Mouse (Mus musculus): ENCODE data around the gene Ssc5d. TPM values are rescaled to one million over a fixed set of nuclear protein-coding genes. Genes with fewer than 3 reads are reported as not detected.

Gene Ssc5d
- polyA plus RNA-seq, 1 experiment from 2014 or later = 2.2 TPM

- peaks cover 6% of the 10 kb centered on the region; the same call in 1 of the 2 replicates for H3K9me3 ChIP-seq (ENCODE audit: low read depth, low read length)
- peaks cover 24% of the 10 kb centered on the region for H3K36me3 ChIP-seq (ENCODE audit: insufficient read depth)
- no peak overlapping the region for H3K9ac ChIP-seq
- no peak overlapping the region for H3K27ac ChIP-seq (ENCODE audit: low read depth)
- DNase-seq = no peak
- peaks cover 9% of the 10 kb centered on the region; the same call in 1 of the 2 replicates for H3K4me1 ChIP-seq (ENCODE audit: insufficient read depth)
- ATAC-seq (ENCODE audit: insufficient read depth) = no peak
- 0 out of 2 replicates have a peak, but pooled peaks cover 3% of the 10 kb centered on the region for H3K27me3 ChIP-seq (ENCODE audit: insufficient read depth, low read length)
- no peak for TF ChIP-seq CTCF (IDR thresholded peaks at IDR 0.05; ENCODE audit: low read depth)
- 46% methylated on average over 55 of the region's 55 CpGs for WGBS
- H3K4me2 ChIP-seq = peak overlapping the region; percentile 8; the same call in 1 of the 2 replicates
- H3K4me3 ChIP-seq (ENCODE audit: low read depth, low read length) = 0 out of 2 replicates have a peak overlapping the region, but pooled peaks have one; percentile 4
These were observed 67.9 kb downstream of the Ssc5d start for GRCm38 (mm10) chr7:4993347-4993998.

- DNase-seq (no peak), ATAC-seq (ENCODE audit: insufficient read depth) (no peak)
- TF ChIP-seq CTCF (IDR thresholded peaks at IDR 0.05; ENCODE audit: low read depth) = no peak
- H3K4me1 ChIP-seq (ENCODE audit: insufficient read depth) = peaks cover 9% of the 10 kb centered on the region; the same call in 1 of the 2 replicates
- peak overlapping the region; percentile 66; the same call in 1 of the 2 replicates for H3K4me2 ChIP-seq
- peak overlapping the region; percentile 67 for H3K4me3 ChIP-seq (ENCODE audit: low read depth, low read length)
- no peak overlapping the region for H3K9ac ChIP-seq
- WGBS = 53% methylated on average over 59 of the region's 59 CpGs
- no peak overlapping the region for H3K27ac ChIP-seq (ENCODE audit: low read depth)
- H3K27me3 ChIP-seq (ENCODE audit: insufficient read depth, low read length) = 0 out of 2 replicates have a peak, but pooled peaks cover 3% of the 10 kb centered on the region
- peaks cover 6% of the 10 kb centered on the region; the same call in 1 of the 2 replicates for H3K9me3 ChIP-seq (ENCODE audit: low read depth, low read length)
- H3K36me3 ChIP-seq (ENCODE audit: insufficient read depth) = peaks cover 24% of the 10 kb centered on the region
These were observed 68.6 kb downstream of the Ssc5d start for GRCm38 (mm10) chr7:4993999-4994788.

Other genes with a start within 250 kb of the Ssc5d start
- gene Hspbp1, start 240.7 kb upstream of the Ssc5d start, polyA plus RNA-seq (2014; fragmentation: Nextera tagmentation; extraction: Ambion mirVana) = 94.0 and 98.5 TPM in 2 replicates
- gene Brsk1, start 235.2 kb upstream of the Ssc5d start, polyA plus RNA-seq (2014; fragmentation: Nextera tagmentation; extraction: Ambion mirVana) = 1.4 and 1.6 TPM in 2 replicates
- gene Tmem150b, start 200.5 kb upstream of the Ssc5d start, polyA plus RNA-seq (2014; fragmentation: Nextera tagmentation; extraction: Ambion mirVana) = not detected in 2 replicates
- 51.3 and 53.1 TPM in 2 replicates for gene Kmt5c, start 185.7 kb upstream of the Ssc5d start, polyA plus RNA-seq (2014; fragmentation: Nextera tagmentation; extraction: Ambion mirVana)
- gene Cox6b2, start 172.7 kb upstream of the Ssc5d start, polyA plus RNA-seq (2014; fragmentation: Nextera tagmentation; extraction: Ambion mirVana) = 37.3 and 40.1 TPM in 2 replicates
- gene Fam71e2, start 154.5 kb upstream of the Ssc5d start, polyA plus RNA-seq (2014; fragmentation: Nextera tagmentation; extraction: Ambion mirVana) = not detected in 2 replicates
- not detected in 2 replicates for gene Il11, start 142.9 kb upstream of the Ssc5d start, polyA plus RNA-seq (2014; fragmentation: Nextera tagmentation; extraction: Ambion mirVana)
- gene Tmem190, start 142.8 kb upstream of the Ssc5d start, polyA plus RNA-seq (2014; fragmentation: Nextera tagmentation; extraction: Ambion mirVana) = not detected in 2 replicates
- 11.6 and 11.7 TPM in 2 replicates for gene Tmem238, start 136.1 kb upstream of the Ssc5d start, polyA plus RNA-seq (2014; fragmentation: Nextera tagmentation; extraction: Ambion mirVana)
- 294 and 337 TPM in 2 replicates for gene Rpl28, start 132.9 kb upstream of the Ssc5d start, polyA plus RNA-seq (2014; fragmentation: Nextera tagmentation; extraction: Ambion mirVana)
- gene Ube2s, start 113.2 kb upstream of the Ssc5d start, polyA plus RNA-seq (2014; fragmentation: Nextera tagmentation; extraction: Ambion mirVana) = 428 and 470 TPM in 2 replicates
- gene Shisa7, start 81.1 kb upstream of the Ssc5d start, polyA plus RNA-seq (2014; fragmentation: Nextera tagmentation; extraction: Ambion mirVana) = 1.1 and 1.3 TPM in 2 replicates
- 5.8 and 6.1 TPM in 2 replicates for gene Isoc2b, start 55.5 kb upstream of the Ssc5d start, polyA plus RNA-seq (2014; fragmentation: Nextera tagmentation; extraction: Ambion mirVana)
- 0.88 and 0.91 TPM in 2 replicates for gene Isoc2a, start 48.6 kb upstream of the Ssc5d start, polyA plus RNA-seq (2014; fragmentation: Nextera tagmentation; extraction: Ambion mirVana)
- not detected in 2 replicates for gene Gm36210, start 19.3 kb upstream of the Ssc5d start, polyA plus RNA-seq (2014; fragmentation: Nextera tagmentation; extraction: Ambion mirVana)
- 4.2 and 4.3 TPM in 2 replicates for gene Zfp628, start 10.6 kb upstream of the Ssc5d start, polyA plus RNA-seq (2014; fragmentation: Nextera tagmentation; extraction: Ambion mirVana)
- 1.4 and 2.3 TPM in 2 replicates for gene Nat14, start 3.8 kb upstream of the Ssc5d start, polyA plus RNA-seq (2014; fragmentation: Nextera tagmentation; extraction: Ambion mirVana)
- gene Sbk2, start 38.6 kb downstream of the Ssc5d start, polyA plus RNA-seq (2014; fragmentation: Nextera tagmentation; extraction: Ambion mirVana) = 0.13 and 0.46 TPM in 2 replicates
- 0.76 and 0.87 TPM in 2 replicates for gene Sbk3, start 45.4 kb downstream of the Ssc5d start, polyA plus RNA-seq (2014; fragmentation: Nextera tagmentation; extraction: Ambion mirVana)
- 35.1 and 35.9 TPM in 2 replicates for gene Zfp579, start 70.4 kb downstream of the Ssc5d start, polyA plus RNA-seq (2014; fragmentation: Nextera tagmentation; extraction: Ambion mirVana)
- gene Zfp524, start 88.6 kb downstream of the Ssc5d start, polyA plus RNA-seq (2014; fragmentation: Nextera tagmentation; extraction: Ambion mirVana) = 13.6 and 13.8 TPM in 2 replicates
- gene Fiz1, start 88.9 kb downstream of the Ssc5d start, polyA plus RNA-seq (2014; fragmentation: Nextera tagmentation; extraction: Ambion mirVana) = 41.9 and 46.4 TPM in 2 replicates
- gene Gm44973, start 89.7 kb downstream of the Ssc5d start, polyA plus RNA-seq (2014; fragmentation: Nextera tagmentation; extraction: Ambion mirVana) = 0.74 TPM in 1 of 2 replicates, not detected in the other
- 7.4 TPM in 2 replicates for gene Zfp865, start 94.6 kb downstream of the Ssc5d start, polyA plus RNA-seq (2014; fragmentation: Nextera tagmentation; extraction: Ambion mirVana)
- gene Ccdc106, start 94.8 kb downstream of the Ssc5d start, polyA plus RNA-seq (2014; fragmentation: Nextera tagmentation; extraction: Ambion mirVana) = 5.6 and 6.0 TPM in 2 replicates
- gene 4632433K11Rik, start 108.3 kb downstream of the Ssc5d start, polyA plus RNA-seq (2014; fragmentation: Nextera tagmentation; extraction: Ambion mirVana) = not detected in 2 replicates
- gene Zfp784, start 112.7 kb downstream of the Ssc5d start, polyA plus RNA-seq (2014; fragmentation: Nextera tagmentation; extraction: Ambion mirVana) = 4.2 and 4.6 TPM in 2 replicates
- 44.5 and 45.1 TPM in 2 replicates for gene Zfp580, start 125.8 kb downstream of the Ssc5d start, polyA plus RNA-seq (2014; fragmentation: Nextera tagmentation; extraction: Ambion mirVana)
- 145 and 162 TPM in 2 replicates for gene U2af2, start 136.4 kb downstream of the Ssc5d start, polyA plus RNA-seq (2014; fragmentation: Nextera tagmentation; extraction: Ambion mirVana)
- gene Epn1, start 154.4 kb downstream of the Ssc5d start, polyA plus RNA-seq (2014; fragmentation: Nextera tagmentation; extraction: Ambion mirVana) = 76.0 and 77.9 TPM in 2 replicates
- gene Rfpl4, start 191.2 kb downstream of the Ssc5d start, polyA plus RNA-seq (2014; fragmentation: Nextera tagmentation; extraction: Ambion mirVana) = not detected in 2 replicates
- gene Rasl2-9, start 200.2 kb downstream of the Ssc5d start, polyA plus RNA-seq (2014; fragmentation: Nextera tagmentation; extraction: Ambion mirVana) = 0.31 and 0.61 TPM in 2 replicates
- gene Vmn1r55, start 223.9 kb downstream of the Ssc5d start, polyA plus RNA-seq (2014; fragmentation: Nextera tagmentation; extraction: Ambion mirVana) = 0.03 TPM in 1 of 2 replicates, not detected in the other

All from lung, embryonic 14.5 days (tissue).